Mouse (Mus musculus) thymus, adult 2 months (tissue): ENCODE results near the gene Ccdc170. TPM values are rescaled to one million over a fixed set of nuclear protein-coding genes. Genes with fewer than 3 reads are reported as not detected.
"Not testable (repeated sequence)": the region's sequence is repeated elsewhere in the genome, so short reads cannot be mapped to it uniquely, and the experiment has no call there.

ENCODE experiments used
- DNase-seq: peaks from one replicate; pipeline ENCODE4 v3.0.0; 2021
- H3K27ac ChIP-seq: fragments of 200-500 bp; 2 replicates; pipeline ENCODE4 v1.5.1; 2012; ENCODE audit warnings: low read length, control low read depth; ENCODE audit not compliant: control insufficient read depth, insufficient read depth
- H3K27me3 ChIP-seq: fragments of 200-500 bp; 2 replicates; pipeline ENCODE4 v1.6.1; 2012; ENCODE audit warnings: mild to moderate bottlenecking, low read length, moderate library complexity, mixed read lengths; ENCODE audit not compliant: control insufficient read depth, insufficient read depth
- H3K36me3 ChIP-seq: fragments of 200-500 bp; 2 replicates; pipeline ENCODE4 v1.6.1; 2012; ENCODE audit warnings: mild to moderate bottlenecking, low read length, moderate library complexity; ENCODE audit not compliant: control insufficient read depth, insufficient read depth
- H3K4me1 ChIP-seq: fragments of 200-500 bp; replicated peaks from 2 replicates; pipeline ENCODE4 v1.6.1; 2012; ENCODE audit warnings: low read length; ENCODE audit not compliant: control insufficient read depth, insufficient read depth
- H3K4me3 ChIP-seq: fragments of 200-500 bp; 2 replicates; pipeline ENCODE4 v1.5.1; 2012; ENCODE audit warnings: mild to moderate bottlenecking, low read length, control low read depth, moderate library complexity; ENCODE audit not compliant: control insufficient read depth, insufficient read depth
- CTCF ChIP-seq: fragments of 200-500 bp; IDR thresholded peaks from 2 replicates; pipeline ENCODE4 v1.5.1; 2012; ENCODE audit warnings: mild to moderate bottlenecking, control low read depth, low read length, moderate library complexity, borderline replicate concordance; ENCODE audit not compliant: control insufficient read depth, poor library complexity, insufficient read depth; ENCODE audit errors: extremely low read depth
- POLR2A ChIP-seq: fragments of 200-500 bp; IDR thresholded peaks from 2 replicates; pipeline ENCODE4 v1.6.1; 2012; ENCODE audit warnings: mild to moderate bottlenecking, low read length, control low read depth, moderate library complexity; ENCODE audit not compliant: control insufficient read depth, poor library complexity, insufficient read depth; ENCODE audit errors: extremely low read depth
- WGBS: fragments of 180-500 bp; shearing (Covaris S2); methylation state at CpG from one replicate; pipeline ENCODE4 v1.1.7; 2018; 5-methylcytosine and 5-hydroxymethylcytosine counted together
- polyA plus RNA-seq: library from polyadenylated mRNA; depleted of rRNA; stranded (reverse); fragments of >200 nt; gene quantifications from 2 replicates; pipeline ENCODE4 v1.2.3, GENCODE M21; 2012

Gene Ccdc170
- polyA plus RNA-seq, 1 experiment: 0.24 TPM

DNA sequence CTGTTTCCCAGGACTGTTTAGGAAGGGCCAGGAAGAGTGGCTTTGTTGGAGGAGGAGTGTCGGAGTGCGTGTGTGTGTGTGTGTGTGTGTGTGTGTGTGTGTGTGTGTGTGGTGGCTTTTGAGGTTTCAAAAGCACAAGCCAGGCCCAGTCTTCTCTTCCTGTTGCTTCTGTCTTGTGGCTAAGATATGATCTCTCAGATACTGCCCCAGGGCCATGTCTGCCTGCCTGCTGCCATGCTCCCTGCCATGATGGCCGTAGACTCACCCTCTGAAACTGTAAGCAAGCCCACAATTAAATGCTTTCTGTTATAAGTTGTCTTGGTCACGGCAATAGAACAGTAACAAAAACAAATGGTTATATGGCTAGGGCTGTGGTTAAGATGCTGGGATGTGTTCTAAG lies 114.9 kb downstream of the Ccdc170 start:
- H3K4me1 ChIP-seq: no peaks in the 10 kb centered on the region
- TF ChIP-seq CTCF (no peak), POLR2A (no peak)
- H3K4me3 ChIP-seq: no peak overlapping the region
- WGBS: 63% methylated on average over 4 of the region's 4 CpGs
- no peaks in the 10 kb centered on the region for H3K27me3 ChIP-seq
- no peaks in the 10 kb centered on the region for H3K36me3 ChIP-seq
- DNase-seq: no peak
- H3K27ac ChIP-seq: no peak overlapping the region

DNA sequence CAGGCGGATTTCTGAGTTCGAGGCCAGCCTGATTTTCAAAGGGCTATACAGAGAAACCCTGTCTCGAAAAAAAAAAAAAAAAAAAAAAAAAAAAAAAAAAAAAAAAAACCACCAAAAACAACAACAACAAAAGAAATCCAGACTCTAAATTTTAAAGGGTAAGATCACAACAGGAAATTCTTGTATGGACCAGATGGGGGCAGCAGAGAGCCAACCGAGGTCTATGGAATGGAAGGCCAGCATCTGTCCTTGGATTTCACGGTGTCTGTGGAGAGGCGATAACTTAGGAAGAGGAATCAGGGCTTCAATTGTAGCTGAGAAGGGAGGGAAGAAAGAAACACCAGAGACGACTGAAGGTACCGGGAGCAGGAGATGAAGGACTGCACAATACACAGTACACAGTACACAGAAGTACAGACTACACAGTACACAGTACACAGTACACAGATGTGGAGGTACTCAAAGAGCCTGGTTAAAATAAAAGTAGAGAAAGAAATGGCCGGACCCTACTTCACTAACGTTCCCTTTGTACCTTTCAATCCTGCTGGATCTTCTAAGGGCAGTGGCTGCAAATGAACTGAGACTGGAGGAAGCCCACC lies 116.0 kb downstream of the Ccdc170 start:
- Histone ChIP-seq H3K4me3 (no peak overlapping the region), H3K27ac (no peak overlapping the region), H3K4me1 (no peaks in the 10 kb centered on the region), H3K36me3 (no peaks in the 10 kb centered on the region), H3K27me3 (no peaks in the 10 kb centered on the region)
- TF ChIP-seq POLR2A (no peak), CTCF (no peak)
- WGBS: 74% methylated on average over 10 of the region's 10 CpGs
- peak; percentile 59 for DNase-seq

DNA sequence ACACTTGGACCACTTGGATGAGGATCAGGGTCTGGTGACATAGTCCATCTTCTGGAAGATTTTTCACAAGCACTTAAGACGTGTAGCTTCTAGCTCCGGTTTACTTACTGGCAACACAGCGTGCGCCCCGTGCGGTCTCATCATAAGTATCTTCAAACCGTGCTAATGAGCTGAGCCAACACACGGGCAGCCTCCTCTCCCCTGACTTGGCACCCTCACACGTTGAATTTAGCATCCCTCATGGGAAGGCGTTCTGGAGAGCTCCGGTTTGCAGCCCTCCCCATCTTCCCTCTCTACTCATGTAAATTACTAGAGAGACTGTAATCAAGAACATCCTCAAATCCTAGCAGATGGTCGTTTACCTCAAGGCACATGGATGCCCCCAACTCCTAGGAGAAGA lies 116.6 kb downstream of the Ccdc170 start:
- Histone ChIP-seq H3K4me3 (no peak overlapping the region), H3K27me3 (no peaks in the 10 kb centered on the region), H3K4me1 (no peaks in the 10 kb centered on the region), H3K27ac (no peak overlapping the region), H3K36me3 (no peaks in the 10 kb centered on the region)
- 96% methylated on average over 12 of the region's 12 CpGs for WGBS
- DNase-seq: no peak
- no peak for TF ChIP-seq CTCF
- TF ChIP-seq POLR2A: no peak

DNA sequence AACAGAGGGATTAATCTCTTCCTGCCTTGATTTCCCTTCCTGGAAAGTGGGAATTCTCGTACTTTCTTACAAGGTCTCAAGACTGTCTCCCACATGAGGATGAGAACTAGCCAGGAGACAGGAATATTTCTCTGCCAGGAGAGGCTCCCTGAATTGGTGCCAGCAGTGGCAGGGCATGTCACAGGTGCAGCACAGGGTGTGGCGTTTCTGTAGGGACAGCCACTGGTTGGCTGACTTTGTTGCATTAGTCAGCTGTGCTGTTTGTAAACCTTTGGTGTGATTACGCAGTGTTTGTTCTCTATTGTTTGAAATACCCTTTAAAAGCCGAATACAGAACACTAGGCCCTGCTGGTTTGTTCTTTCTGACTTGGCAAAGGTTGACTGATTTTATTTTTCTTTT lies 117.3 kb downstream of the Ccdc170 start:
- Histone ChIP-seq H3K4me1 (no peaks in the 10 kb centered on the region), H3K27me3 (no peaks in the 10 kb centered on the region), H3K27ac (no peak overlapping the region), H3K4me3 (no peak overlapping the region), H3K36me3 (no peaks in the 10 kb centered on the region)
- 86% methylated on average over 4 of the region's 4 CpGs for WGBS
- TF ChIP-seq POLR2A: no peak
- TF ChIP-seq CTCF: no peak
- DNase-seq: no peak

DNA sequence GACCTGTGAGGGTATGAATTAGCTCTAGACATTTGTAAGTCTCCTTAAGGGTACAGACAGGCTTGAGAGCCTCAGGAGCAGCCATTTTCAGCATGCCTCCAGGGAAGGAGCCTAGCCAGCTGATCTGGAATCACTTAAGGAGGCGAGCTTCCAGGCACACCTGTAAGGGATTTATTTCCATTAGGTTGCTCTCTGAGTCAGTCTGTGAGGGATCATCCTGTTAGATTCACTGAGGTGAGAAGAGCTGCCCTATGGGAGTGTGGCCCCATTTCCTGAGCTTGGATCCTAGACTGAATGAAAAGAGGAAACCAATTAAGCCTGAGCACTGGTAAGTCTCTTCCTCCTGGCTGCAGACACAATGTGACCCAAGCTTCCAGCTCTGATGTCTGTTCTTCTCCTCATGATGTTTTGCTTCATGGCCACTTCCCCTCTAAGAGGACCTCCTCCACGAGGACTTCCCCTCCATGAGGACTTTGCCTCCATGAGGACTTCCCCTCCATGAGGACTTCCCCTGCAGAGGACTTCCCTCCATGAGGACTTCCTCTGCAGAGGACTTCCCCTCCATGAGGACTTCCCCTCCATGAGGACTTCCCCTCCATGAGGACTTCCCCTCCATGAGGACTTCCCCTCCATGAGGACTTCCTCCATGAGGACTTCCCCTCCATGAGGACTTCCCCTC lies 118.6 kb downstream of the Ccdc170 start:
- no peaks in the 10 kb centered on the region for H3K36me3 ChIP-seq
- H3K4me1 ChIP-seq: no peaks in the 10 kb centered on the region
- WGBS: 71% methylated on average over 2 of the region's 2 CpGs
- no peak for DNase-seq
- no peak overlapping the region for H3K4me3 ChIP-seq
- H3K27me3 ChIP-seq: no peaks in the 10 kb centered on the region
- no peak overlapping the region for H3K27ac ChIP-seq
- TF ChIP-seq CTCF (no peak), POLR2A (no peak)

DNA sequence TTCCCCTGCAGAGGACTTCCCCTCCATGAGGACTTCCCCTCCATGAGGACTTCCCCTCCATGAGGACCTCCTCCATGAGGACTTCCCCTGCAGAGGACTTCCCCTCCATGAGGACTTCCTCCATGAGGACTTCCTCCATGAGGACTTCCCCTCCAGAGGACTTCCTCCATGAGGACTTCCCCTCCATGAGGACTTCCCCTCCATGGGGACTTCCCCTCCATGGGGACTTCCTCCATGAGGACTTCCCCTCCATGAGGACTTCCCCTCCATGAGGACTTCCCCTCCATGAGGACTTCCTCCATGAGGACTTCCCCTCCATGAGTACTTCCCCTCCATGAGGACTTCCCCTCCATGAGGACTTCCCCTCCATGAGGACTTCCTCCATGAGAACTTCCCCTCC lies 119.3 kb downstream of the Ccdc170 start:
- H3K4me1 ChIP-seq, DNase-seq, H3K27me3 ChIP-seq, H3K27ac ChIP-seq, H3K36me3 ChIP-seq, H3K4me3 ChIP-seq: not testable (repeated sequence)

DNA sequence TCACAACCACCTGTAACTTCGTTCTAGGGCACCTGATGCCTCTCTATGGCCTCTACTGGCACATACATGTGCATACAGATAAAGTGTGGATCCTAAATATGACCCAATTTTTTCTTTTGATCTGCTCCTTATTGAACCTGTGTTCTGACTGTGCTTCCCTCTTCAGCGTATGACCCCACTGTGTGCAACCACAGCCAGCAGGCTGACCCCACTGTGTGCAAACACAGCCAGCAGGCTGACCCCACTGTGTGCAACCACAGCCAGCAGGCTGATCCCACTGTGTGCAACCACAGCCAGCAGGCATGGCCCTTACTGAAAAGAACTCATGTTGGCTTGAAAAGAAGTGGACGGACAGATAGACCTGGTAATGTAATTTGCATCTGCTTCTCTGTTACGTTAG lies 120.2 kb downstream of the Ccdc170 start:
- TF ChIP-seq CTCF (no peak), POLR2A (no peak)

More for the DNA sequence above, 120.2 kb downstream of the Ccdc170 start:
- DNase-seq: no peak
- H3K36me3 ChIP-seq: no peaks in the 10 kb centered on the region
- H3K4me1 ChIP-seq: no peaks in the 10 kb centered on the region
- 97% methylated on average over 4 of the region's 4 CpGs for WGBS
- H3K27ac ChIP-seq: no peak overlapping the region
- no peak overlapping the region for H3K4me3 ChIP-seq
- H3K27me3 ChIP-seq: no peaks in the 10 kb centered on the region
